In the genomic region with DNA sequence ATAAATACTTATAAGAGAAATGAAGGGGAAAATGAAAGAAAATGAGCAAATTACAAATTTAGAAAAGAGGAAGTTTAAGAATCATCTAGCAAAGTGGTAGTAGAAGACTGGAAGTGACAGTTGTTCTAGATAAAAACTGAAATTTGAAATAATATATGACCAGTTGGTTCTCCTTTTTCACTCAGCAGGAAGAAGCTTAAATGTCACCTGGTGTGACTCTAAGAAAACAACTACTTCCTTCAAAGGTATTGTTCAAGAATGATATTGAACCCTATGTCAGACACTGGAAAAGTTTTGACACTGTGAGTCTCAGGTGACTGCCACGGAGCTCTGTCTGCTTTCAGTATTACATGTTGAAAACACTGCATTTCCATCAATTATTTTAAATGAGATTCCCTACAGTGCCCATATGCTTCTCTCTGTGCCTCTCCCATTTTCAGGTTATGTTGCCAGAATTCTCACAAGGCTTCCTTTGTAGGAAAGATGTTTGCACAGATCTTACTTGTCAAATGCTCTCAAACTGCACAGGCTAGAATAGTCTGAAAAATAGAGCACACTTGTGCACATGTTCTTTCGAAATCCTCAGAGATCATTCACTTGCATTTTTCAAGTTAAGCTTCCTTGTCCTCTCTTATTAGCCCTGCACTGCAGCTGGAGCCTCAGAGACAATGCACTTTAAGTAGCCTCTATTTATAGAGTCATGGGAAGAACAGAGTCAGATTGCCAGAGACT, we compare ENCODE assay signal across 17 mouse cellular contexts. TPM values are rescaled to one million over a fixed set of nuclear protein-coding genes. Genes with fewer than 3 reads are reported as not detected.
DNase-seq lines count a peak whose midpoint lies in the region; ATAC-seq lines count a peak whose summit lies in the region.
"Had no signal": no experiment of that assay in that cellular context is flagged by ENCODE, and none has a peak within 500 bp of the region (broad histone marks: within the 10 kb centered on the region; RNA-seq: fewer than 3 reads in every experiment).

No protein-coding gene starts in this region.

- H3K9me3 ChIP-seq in midbrain, embryonic 11.5 days (ENCODE audit: control insufficient read depth, low read length), result no peaks in the 10 kb centered on the region
- no peaks in the 10 kb centered on the region for H3K9me3 ChIP-seq in midbrain, embryonic 10.5 days (replicated peaks)
- H3K9me3 ChIP-seq: limb, embryonic 13.5 days; lung, embryonic 15.5 days; stomach, embryonic 15.5 days had no signal

- WGBS in midbrain, embryonic 11.5 days, result 55% methylated on average over 2 of the region's 2 CpGs
- WGBS in midbrain, embryonic 10.5 days, result 67% methylated on average over 2 of the region's 2 CpGs

- H3K4me3 ChIP-seq in midbrain, embryonic 11.5 days (ENCODE audit: low read depth, low read length), result no peak overlapping the region
- H3K4me3 ChIP-seq in midbrain, embryonic 10.5 days, result no peak overlapping the region
- H3K4me3 ChIP-seq: limb, embryonic 13.5 days; lung, embryonic 15.5 days; stomach, embryonic 15.5 days had no signal

- no peak overlapping the region for H3K27ac ChIP-seq in midbrain, embryonic 11.5 days (ENCODE audit: low read depth, low read length)
- no peak overlapping the region for H3K27ac ChIP-seq in midbrain, embryonic 10.5 days (replicated peaks)
- H3K27ac ChIP-seq: limb, embryonic 13.5 days; lung, embryonic 15.5 days; stomach, embryonic 15.5 days had no signal

- H3K27me3 ChIP-seq in midbrain, embryonic 11.5 days (ENCODE audit: control insufficient read depth, insufficient read depth, low read length), result no peaks in the 10 kb centered on the region
- no peaks in the 10 kb centered on the region for H3K27me3 ChIP-seq in midbrain, embryonic 10.5 days (ENCODE audit: low read depth, poor library complexity, severe bottlenecking)
- H3K27me3 ChIP-seq: limb, embryonic 13.5 days; lung, embryonic 15.5 days; stomach, embryonic 15.5 days had no signal

- no peak for DNase-seq in frontal cortex, postnatal 10 days (ENCODE audit: low spot score in 2 of 2)
- DNase-seq in midbrain, embryonic 11.5 days (ENCODE audit: low spot score, missing footprints), result no peak
- no peak for DNase-seq in midbrain, embryonic 10.5 days (ENCODE audit: low spot score)
- no peak for DNase-seq in lung, postnatal 4 days
- no peak for DNase-seq in cerebellum, adult 18-20 months
- DNase-seq: adrenal gland, adult 2 months; cerebellum, adult 11-12 months; kidney, adult 11 months had no signal

- H3K9ac ChIP-seq in midbrain, embryonic 11.5 days (ENCODE audit: low read length), result no peak overlapping the region
- H3K9ac ChIP-seq: limb, embryonic 13.5 days; lung, embryonic 15.5 days; stomach, embryonic 15.5 days had no signal

- no peaks in the 10 kb centered on the region for H3K36me3 ChIP-seq in midbrain, embryonic 11.5 days (ENCODE audit: control insufficient read depth, insufficient read depth, low read length)
- no peaks in the 10 kb centered on the region for H3K36me3 ChIP-seq in midbrain, embryonic 10.5 days
- H3K36me3 ChIP-seq: limb, embryonic 13.5 days; lung, embryonic 15.5 days; stomach, embryonic 15.5 days had no signal

- no peak overlapping the region for H3K4me2 ChIP-seq in midbrain, embryonic 11.5 days
- H3K4me2 ChIP-seq: limb, embryonic 13.5 days; lung, embryonic 15.5 days; stomach, embryonic 15.5 days had no signal

- peak; percentile 89 for ATAC-seq in frontal cortex, adult (ENCODE audit: low TSS enrichment)
- peak; percentile 40; the same call in 1 of the 2 replicates for ATAC-seq in midbrain, embryonic 11.5 days (ENCODE audit: low FRiP score)
- ATAC-seq in granulocyte monocyte progenitor cell, adult 5-6 weeks (replicated peaks; ENCODE audit: poor library complexity, severe bottlenecking), result peak; percentile 58
- peak; percentile 67; the same call in 1 of the 2 replicates for ATAC-seq in neutrophil, adult 5-6 weeks (ENCODE audit: extremely low read depth, insufficient number of reproducible peaks, low FRiP score, poor library complexity, severe bottlenecking)

- peaks cover 4% of the 10 kb centered on the region; the same call in 1 of the 2 replicates for H3K4me1 ChIP-seq in midbrain, embryonic 11.5 days (ENCODE audit: control insufficient read depth, insufficient read depth, low read length)
- H3K4me1 ChIP-seq in midbrain, embryonic 10.5 days, result peaks cover 9% of the 10 kb centered on the region
- H3K4me1 ChIP-seq: limb, embryonic 13.5 days; lung, embryonic 15.5 days; stomach, embryonic 15.5 days had no signal

RNA-seq across cellular contexts. Expression of a gene that starts 27.3 kb away (rescaled TPM):
- polyA plus RNA-seq in midbrain, embryonic 11.5 days (2014; fragmentation: Nextera tagmentation; extraction: Ambion mirVana), result not detected in 2 replicates
- polyA plus RNA-seq in midbrain, embryonic 10.5 days (2016; fragmentation: Nextera tagmentation; extraction: Ambion mirVana), result not detected in 2 replicates
- not detected in 2 replicates for total RNA-seq in granulocyte monocyte progenitor cell, adult 5-6 weeks (2014; fragmentation: Nextera tagmentation)
- 0.95 TPM in 1 of 2 replicates, not detected in the other for total RNA-seq in granulocyte monocyte progenitor cell, adult 5-6 weeks (2017)
- not detected in 2 replicates for total RNA-seq in neutrophil, adult 5-6 weeks (2017)
- total RNA-seq: adrenal gland, adult 2 months; layer of hippocampus, adult 18-20 months had no signal
- polyA plus RNA-seq: adrenal gland, adult 2 months; C2C12; embryonic facial prominence, embryonic 11.5 days; limb, embryonic 13.5 days; lung, embryonic 15.5 days had no signal
